Mouse (Mus musculus): ENCODE data around the gene Olfr849.

The Olfr849 gene

DNA sequence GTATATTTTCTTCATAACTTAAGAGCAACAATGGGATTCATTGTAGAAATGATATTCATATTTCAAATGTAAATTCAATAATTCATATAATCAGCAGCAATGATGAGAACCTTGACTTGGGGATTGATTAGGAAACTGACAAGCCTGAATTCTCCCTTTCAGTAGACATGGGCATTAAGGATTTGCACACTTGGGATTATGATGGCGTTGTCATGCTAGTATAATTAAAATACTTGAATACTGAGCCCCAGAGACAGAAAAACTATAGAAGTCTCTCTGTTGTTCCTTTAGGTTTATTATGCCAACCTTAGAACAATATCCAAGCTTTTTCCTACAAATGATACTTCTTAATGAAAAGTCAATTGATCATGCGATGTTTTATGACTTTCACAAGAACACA, at the start of gene Olfr849:
Gene Olfr849 (plus strand): TSS at position 301 of the 400 bp plus-strand sequence.
- no peak for DNase-seq (ENCODE audit: low read depth, low spot score)

DNA sequence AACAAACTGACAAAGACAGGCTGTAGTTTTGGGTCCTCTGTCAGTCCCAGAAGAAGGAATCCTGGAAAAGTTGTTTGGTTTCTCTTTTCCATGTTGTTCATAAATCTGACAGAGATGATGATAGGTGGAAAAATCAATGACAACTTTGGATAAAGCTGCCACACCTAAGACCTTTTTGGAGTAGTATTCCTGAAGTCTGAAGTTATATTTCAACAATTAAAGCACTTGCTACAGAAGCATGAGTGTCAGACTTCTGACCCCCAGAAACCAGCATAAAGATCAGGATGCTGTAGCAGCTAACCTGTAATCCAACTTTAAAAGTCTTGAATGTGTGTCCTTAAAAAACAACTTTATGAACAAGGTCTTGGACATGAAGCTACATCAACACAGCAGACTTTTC, 38.1 kb downstream of the Olfr849 start, which contains the start of gene Olfr850:
Gene Olfr850 (minus strand): TSS at position 101 of the 400 bp plus-strand sequence.
- DNase-seq (ENCODE audit: low read depth, low spot score), result no peak

DNA sequence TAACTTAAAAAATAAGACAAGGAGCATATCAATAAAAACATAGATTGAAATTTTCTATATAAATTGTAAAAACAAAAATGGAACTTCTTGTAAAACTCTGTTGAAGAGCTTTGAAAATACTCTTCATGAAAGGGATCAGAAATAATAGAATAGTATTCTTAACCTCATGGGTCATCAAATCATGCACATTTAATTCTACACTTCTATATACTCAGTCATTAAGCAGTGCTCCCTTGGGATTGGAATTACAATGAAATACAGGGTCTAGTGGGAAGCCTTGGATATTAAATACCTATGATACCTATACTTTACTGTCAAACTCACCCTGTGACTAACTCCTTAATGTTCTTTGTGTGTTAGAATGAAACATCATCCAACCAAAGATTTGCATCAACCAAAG, 52.9 kb downstream of the Olfr849 start, which contains the start of gene Olfr851:
Gene Olfr851 (plus strand): TSS at position 301 of the 400 bp plus-strand sequence.
- DNase-seq (ENCODE audit: low read depth, low spot score), result no peak

Measured in forelimb bud, embryonic 11.5 days (tissue).